Mouse (Mus musculus): ENCODE results near the gene Cngb1.
"Not testable (repeated sequence)": the region's sequence is repeated elsewhere in the genome, so short reads cannot be mapped to it uniquely, and the experiment has no call there.

The Cngb1 gene

DNA sequence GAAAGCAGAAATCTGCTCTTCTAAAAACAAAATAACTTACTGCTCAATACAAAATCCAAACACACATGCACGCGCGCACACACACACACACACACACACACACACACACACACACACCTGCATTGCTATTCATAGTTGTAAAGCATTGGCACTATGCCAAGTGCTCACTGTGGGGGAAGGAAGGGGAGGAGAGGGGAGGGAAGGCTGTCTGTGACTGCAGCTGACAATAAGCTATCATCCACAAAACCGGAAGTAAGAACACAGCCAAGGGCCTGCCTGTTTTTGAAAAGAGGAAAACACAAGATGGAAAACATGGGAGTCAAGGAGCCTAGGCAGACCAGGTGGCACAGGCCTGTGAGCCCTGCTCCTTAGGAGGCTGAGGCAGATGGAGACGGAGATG lies 61.2 kb downstream of the Cngb1 start:
- DNase-seq (ENCODE audit: low spot score in 2 of 2) = peak; percentile 73 to 80

DNA sequence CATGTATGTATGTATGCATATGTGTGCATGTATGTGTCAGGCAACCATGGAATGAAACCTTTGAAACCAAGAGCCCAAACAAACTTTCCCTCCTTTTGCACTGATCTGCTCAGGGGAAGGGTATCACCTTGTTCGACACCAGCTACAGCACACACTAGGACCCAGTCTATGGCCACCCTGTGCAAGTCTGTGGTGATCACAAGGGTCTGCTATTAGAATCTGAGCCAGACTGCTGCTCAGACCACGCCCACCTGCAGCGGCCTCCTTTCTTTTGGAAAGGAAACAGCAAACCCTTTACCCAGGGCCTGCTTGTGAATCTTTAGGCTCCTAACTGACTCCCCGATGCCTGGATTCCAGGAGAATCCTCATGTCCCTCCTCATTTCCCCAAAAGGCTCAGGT lies 62.5 kb downstream of the Cngb1 start:
- DNase-seq (ENCODE audit: low spot score in 2 of 2) = no peak

DNA sequence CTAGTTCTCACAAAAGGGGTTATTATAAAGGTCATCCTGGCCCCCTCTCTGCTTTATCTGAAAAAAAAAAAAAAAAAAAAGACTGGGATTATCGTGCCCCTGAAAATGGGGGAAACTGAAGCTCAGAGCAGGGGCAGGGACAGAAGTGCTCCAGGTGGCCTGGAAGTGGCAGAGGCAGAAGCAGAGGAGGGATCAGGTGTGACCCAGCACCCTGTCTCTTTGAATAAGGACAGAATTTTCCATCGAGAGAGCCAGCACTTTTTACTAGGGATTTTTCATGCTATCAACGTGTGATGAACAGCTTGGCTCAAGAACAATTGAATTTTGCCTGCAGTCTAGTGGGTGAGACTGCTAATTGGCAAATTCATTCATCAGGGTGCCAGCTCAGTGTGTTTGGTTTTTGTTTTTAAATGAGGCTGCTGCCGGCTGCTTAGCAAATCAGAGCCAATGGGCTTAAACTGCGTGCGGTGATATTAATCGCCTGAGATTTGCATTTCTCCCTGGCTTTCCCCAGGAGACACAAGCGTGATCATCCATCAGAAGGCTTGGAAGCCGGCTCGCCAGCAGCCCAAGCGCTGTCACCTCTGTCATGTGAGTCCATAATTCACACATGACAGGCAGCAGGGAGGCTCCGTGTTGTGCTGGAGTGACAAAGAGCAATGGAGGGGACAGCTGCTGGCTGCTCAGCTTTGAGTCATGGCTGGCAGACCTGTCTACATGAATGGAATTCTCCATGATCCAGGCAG lies 63.4 kb downstream of the Cngb1 start:
- no peak for DNase-seq (ENCODE audit: low spot score in 2 of 2)

DNA sequence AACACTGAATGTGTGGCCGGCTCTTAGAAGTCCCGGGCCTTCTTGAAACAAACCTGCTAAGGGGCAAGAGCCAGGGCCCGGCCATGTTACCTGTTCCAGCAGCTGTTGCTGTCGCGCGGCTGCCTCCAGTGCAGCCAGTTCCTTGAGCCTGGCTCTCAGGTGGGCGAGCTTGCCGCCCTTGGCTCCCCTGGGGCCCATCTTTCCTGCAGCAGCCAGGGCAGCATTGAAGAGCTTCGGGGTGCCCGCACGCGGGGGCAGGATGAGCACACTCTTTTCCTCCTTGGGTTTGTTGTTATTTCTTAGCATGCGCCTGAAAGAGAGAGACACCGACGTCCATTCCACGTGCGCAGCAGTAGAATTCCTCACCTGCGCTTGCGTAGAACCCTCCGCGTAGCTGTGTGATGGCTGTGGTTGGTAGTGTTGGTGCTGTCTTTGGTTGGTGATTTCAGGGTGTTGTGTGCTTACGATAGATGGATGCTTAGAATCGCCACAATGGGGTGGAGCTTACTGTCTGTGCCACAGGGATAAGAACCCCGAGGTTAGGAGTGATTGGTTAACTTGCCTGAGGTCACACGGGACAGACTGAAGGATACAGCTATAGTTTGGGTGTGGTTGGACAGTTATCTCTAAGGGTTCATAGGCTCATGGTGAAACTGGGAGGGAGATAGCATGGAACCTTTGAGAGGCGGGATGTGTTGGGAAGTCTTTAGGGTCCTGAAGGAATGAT lies 64.1 kb downstream of the Cngb1 start:
- no peak for DNase-seq (ENCODE audit: low spot score in 2 of 2)

DNA sequence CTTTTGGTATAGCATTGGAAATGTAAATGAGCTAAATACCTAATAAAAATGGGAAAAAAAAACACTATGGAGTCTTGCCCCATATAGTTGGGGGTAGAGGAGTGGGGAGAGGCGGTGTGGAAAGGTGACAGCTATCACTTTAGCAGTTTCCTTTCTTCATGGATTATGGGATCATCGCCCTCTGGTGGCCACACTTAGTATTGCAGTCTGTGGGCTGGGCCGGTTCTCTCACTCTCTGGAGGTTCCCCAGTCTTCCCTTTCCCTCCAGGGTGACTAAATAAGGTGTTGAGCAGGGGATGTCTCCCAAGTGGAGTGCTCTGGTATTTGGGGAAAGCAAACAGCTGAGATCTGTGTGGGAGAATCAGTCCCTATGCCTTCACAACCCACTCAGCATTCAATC lies 70.7 kb downstream of the Cngb1 start:
- DNase-seq (ENCODE audit: low spot score in 2 of 2) = peak; percentile 34 to 46

DNA sequence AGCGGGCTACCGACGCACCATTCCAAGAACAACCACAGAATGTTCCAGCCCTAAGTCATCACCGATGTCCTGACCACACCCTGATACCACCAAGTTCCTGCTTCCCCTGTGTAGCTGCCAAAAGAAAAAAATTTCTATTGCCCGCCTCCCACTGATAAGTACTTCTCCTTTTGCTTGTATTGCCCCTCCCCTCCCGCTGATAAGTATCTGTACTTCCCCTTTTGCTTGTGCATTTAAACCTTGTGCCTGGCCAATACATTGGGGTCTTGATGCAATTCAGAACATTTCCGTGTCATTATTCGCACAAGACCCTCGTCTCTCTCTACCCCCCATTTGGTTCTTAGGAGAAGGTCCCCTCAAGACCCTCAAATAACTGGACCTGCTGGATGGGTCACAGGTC lies 76.3 kb downstream of the Cngb1 start:
- DNase-seq (ENCODE audit: low spot score in 2 of 2) = not testable (repeated sequence)

DNA sequence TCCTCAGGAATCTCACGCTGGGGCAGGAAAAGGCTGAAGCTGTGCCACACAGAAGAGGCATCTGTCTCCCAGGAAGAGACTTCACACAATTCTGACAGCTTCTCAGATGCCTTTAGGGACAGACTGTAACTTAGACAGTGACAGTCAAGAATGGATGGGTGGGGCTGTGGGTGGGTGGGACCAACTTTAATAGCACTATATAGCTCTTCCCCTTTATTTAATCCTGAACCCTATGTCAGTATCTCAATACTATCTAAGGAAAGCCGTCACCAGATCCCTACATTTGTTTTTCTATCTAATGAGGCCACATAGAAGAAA lies 79.3 kb downstream of the Cngb1 start:
- no peak for DNase-seq (ENCODE audit: low spot score in 2 of 2)

DNA sequence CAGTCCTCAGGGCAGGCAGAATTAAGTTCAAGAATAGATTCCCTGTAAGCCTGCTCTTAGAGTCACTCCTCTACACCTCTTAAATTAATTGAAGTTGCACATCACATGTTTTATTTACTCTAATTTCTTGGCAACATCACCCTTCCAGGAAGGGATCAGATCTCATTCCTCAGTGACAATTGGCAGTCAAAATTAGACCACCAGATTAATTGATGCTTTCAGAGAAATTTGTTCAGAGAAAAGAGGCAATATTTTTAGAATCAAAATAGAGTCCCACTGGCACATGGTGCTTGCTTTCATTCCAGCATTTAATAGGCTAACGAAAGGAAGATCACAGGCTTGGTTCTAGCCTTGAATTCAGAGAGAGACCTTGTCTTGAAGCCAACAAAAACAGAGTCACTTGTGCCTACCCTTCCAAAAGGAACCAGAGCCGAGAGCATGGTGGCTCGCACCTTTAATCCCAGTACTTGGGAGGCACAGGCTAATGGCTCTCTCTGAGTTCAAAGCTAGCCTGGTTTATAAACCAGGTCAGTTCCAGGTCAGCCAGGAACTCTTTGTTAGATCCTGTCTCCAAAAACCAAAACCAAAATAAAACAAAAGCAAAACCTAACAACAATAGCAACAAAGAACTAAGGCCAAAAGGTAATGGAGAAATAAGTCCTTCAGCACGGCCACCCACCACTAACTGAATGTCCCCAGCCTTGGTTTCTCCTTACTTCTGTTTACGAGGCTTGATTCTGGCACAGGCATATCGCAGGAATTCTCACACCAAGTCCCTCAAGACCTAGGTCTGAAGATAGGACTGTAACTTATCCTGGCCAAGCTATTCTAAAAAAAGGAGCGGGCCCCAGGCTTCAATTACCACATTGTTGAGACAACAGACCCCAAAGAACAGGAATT lies 79.9 kb downstream of the Cngb1 start:
- DNase-seq (ENCODE audit: low spot score in 2 of 2) = no peak

DNA sequence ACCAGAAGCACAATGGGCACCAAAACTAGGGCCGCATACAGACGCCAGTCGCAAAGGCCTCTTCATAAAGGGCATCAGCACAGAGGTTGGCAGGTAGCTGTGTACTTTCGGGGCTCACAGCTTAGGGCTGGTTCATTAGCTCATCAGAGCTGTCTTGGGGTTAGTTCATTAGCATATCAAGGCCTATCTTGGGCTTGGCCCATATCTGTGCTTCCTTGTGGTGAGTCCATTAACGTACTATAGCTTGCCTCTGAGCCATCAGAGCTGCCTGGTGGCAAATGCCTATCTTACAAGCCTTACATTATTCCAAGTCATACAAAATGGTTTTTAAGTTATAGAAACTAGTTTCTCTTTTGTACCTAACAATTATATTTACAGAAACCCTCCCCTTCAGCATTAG lies 82.4 kb downstream of the Cngb1 start:
- no peak for DNase-seq (ENCODE audit: low spot score in 2 of 2)

DNA sequence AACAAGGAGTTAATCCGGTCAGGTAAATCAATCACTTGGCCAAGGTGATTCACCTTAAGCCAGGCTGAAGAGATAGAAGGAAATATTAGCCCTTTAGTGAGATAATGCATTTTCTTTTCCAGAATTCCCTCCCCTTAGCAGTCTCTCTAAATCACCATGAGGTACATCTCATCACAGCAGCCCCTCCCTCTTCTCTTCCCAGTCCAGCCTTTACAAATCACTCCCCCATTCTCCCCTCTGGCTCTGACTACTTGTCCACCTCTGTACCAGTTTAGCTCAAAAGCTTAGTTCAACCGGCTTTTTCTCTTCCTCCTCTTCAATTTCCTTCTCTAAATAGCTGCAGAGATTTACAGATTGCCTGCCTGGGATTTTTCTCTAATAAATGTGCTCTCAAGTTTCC lies 85.3 kb downstream of the Cngb1 start:
- DNase-seq (ENCODE audit: low spot score in 2 of 2) = no peak

DNA sequence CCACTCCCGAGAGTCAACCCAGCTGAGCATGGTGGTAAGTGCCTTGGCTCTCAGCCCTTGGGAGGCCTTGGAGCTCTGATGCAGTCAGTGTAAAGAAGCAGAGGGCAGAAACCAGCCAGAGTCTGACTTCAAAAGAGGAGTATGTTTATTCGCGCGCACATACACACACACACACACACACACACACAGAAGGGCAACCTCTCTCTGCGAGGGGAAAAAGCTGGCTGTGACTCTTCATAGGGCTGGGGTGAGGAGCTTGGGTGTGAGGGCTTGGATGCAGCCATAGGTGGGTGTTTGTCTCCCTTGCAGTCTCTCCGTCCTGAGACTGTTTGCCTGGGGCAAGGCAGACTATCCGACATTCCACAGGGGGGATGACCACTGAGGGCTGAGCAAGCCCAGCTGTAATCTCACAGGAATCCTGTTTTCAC lies 85.8 kb downstream of the Cngb1 start:
- DNase-seq (ENCODE audit: low spot score in 2 of 2) = no peak

DNA sequence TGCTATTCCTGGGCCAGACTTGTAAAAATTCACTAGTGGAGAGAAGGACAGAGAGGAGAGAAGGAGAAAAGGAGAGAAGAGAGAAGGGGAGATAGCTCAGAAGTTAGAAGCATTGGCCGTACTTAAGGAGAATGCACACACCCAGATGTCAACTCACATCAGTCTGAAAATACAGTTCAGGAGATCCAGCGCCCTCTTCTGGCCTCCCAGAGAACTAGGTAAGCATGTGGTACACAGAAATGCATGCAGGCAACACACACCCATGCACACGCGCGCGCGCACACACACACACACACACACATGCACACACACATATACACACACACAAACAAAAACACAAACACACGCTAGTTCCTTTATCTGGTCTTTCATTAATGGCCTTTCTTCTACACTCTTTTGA lies 86.8 kb downstream of the Cngb1 start:
- DNase-seq (ENCODE audit: low spot score in 2 of 2) = no peak

DNA sequence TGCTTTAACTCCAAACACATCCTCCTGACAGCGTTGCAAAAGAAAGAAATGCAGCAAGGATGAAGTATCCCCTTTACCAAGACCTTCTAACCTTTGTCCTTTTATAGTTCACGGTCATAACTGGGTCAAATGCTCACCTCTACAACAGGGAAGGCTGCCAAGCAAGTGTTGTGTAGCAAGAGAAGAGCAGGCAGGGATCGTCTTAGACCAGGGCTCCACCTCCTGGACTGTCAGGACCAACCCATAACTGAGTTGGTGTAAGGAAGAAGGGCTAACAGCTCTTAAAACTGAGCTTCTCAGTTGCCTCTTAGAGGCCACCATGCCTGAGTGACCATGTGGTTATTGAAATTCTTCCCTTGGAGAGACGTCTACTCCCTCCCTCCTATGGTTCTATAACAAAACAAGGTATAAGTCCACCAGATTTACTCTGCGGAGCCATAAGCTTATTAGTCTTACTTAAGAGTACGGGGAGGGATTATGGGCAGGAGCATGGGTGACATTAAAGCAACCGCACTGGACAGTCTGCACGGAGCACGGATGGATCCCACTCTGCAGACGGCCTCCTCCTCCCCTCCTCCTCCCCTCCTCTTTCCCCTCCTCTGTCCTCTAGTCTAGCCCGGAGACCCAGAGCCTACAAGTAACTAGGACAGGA lies 90.5 kb downstream of the Cngb1 start:
- DNase-seq (ENCODE audit: low spot score in 2 of 2) = no peak

DNA sequence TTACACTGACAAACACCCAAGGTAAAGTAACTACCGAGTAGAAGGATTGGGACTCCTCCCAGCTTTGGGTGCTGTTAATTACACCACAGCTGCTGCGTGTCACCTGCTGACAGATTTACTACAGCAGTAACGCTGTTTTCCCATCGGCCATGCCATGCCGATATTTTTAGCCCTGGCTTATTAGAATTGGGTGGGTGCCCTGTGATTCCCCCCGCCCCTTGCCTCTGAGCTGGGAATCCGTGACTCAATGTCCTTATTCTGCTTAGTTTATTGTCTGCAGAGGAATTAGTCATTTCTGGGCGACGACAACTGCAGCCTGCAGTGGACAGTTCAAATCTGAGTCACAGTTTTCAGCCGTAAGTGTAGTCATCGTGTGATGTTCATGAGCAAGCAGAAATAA lies 96.5 kb downstream of the Cngb1 start:
- DNase-seq (ENCODE audit: low spot score in 2 of 2) = no peak

DNA sequence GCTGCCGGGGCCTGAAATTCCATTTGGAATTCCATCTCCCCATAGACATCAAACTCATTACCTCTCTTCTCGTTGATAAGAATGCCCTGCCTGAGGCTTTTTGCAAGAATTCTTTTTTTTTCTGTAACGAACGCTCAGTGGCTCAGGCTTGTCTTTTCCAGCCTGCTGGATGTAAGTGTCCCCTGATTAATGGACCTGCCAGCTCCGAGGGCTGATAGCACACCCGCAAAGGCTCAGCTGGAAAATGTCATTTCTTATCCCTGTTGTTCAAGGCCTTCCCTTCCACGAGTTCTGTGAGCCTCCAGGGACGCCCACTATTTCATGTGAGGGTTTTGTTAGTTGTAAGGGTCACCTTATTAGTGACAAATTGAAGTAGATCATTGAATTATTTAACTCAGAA lies 100.4 kb downstream of the Cngb1 start:
- no peak for DNase-seq (ENCODE audit: low spot score in 2 of 2)

DNA sequence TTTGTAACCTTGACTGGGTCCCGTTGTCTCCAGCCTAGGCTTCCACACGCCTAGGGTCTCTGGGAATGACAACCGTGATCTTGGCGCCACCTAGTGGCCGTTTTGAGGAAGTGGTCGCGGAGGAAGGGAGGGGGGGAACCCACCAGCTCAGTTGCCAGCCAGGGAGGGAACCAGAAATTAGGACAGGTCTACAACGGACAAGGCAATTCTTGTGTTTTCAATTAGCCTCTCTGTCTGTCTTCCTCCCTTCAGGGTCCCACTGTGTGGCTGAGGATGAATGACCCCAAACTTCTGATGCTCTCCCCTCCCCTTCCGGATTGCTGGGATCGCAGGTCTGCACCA lies 102.4 kb downstream of the Cngb1 start:
- DNase-seq (ENCODE audit: low spot score in 2 of 2) = peak; percentile 29 to 42

DNA sequence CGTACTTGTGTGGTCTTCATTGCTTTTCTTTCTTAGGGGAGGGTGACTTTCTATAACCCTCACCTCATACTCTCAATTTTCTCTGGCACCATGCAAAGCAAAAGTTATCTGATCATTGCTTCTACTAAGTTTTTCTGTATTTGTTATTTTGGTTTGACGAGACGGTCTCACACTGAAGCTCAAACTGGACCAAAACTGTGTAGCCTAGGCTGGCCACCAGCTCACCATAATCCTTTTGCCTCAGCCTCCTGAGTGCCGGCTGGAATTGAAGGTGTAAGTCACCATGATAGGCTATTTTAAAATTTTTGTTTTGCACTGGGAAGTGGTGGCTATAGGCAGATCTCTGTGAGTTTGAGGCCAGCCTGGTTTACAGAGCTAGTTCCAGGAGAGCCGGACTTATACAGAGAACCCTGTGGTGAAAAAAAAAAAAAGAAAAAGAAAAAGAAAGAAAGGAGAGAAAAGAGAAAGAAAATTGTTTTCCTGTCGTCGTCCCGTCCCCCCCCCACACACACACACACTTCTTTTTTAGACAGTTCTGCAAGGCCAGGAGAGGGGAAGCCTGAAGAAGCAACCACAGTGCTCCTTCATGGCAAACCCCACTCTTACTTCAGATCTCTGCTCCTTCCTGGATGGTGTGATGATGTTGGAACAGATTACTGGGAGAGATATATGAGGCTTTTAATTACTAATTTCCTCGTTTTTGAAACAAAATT lies 102.9 kb downstream of the Cngb1 start:
- no peak for DNase-seq (ENCODE audit: low spot score in 2 of 2)

DNA sequence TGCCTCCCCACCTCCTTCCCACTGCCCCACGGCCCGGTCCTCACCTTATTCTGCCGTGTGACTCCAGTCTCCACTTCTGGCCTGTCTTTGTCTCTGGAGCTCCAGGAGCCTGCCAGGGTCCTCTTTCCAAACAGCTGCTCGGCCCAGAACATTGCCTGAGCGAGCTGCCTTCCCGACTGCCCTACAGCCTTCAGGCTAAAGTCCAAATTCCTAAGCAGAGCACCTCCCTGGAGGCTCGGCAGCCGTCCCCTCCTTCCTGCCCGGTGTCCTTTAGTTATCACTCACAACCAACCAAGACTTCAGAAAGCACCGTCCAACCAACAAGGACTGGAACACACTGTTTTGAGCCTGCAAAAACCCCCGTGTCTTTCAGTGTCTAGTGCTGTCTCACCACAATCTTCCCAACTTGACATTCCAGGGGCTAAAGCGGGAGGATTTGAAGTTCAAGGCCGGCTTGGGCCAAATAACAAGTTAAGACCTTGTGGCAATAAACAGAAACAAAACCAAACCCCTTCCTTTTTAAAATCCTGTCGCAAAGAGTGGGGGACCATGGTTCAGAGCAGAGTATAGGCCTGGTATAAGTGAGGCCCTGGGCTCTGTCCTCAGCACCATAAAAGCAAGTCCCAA lies 103.6 kb downstream of the Cngb1 start, which contains the start of gene Kifc3:
Gene Kifc3, minus strand, starts transcription at position 164 of the 627 bp plus-strand sequence.
- DNase-seq (ENCODE audit: low spot score in 2 of 2) = no peak

DNA sequence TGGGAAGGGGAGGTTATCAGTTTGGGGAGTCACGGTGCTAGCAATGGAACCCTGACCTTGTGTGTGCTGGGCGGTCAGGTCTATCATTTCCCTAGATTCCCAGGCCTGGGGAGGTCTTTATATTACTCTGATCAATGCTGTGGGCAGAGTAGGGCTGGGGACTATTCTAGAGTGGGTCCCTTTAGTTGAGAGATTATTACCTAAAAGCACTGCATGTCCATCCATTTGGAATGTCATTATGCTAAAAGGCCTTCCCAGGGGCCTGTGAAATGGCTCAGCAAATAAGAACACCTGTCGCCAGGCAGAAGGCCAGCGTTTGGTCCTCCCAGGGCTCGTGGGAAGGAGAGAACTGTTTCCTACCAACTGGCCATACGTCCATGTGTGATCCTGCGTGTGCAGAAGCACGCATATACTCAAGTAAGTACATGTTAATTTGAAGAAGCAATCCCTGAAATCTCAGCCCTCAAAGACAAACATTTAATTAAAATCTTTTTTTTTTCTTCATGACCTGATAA lies 104.3 kb downstream of the Cngb1 start:
- DNase-seq (ENCODE audit: low spot score in 2 of 2) = no peak

DNA sequence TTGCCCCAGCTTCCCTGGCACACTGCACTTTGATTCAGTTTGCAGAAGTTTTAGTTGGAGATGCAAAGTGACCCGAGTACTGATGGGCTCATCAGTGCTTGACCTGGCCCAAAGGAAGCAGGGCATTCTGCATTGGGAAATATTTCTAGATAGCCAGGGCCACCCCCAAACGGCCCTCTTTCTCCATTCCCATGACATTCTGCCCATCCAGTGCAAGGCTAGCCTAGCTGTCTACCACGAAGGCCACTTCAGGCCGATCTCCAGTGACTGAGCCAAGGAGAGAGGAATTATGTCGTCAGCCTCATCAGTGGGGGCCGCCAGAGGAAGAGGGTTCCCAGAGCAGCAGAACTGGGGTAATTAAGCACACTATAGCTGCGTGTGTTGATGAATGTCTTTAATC lies 104.9 kb downstream of the Cngb1 start:
- DNase-seq (ENCODE audit: low spot score in 2 of 2) = no peak

DNA sequence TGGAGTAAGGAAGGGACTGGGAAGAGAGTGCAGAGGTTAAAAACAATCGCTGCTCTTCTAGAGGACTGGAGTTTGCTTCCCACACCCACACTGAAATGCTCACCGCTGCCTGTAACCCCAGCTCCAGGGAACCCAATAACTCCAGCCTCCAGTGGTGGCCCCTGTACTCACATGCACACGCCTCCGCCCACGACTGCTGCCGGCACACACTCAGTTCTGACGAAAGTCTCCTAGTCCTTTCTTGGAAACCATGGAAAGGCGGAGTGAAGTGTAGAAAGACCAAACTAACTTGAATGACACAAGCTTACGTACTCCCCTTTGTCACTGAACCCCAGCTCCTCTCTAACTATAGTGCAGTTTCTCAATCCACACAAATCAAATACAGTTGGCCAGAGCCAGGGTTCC lies 106.4 kb downstream of the Cngb1 start:
- DNase-seq (ENCODE audit: low spot score in 2 of 2) = no peak

Measured in spleen, postnatal 36 days (tissue).